Mouse (Mus musculus) CD4-positive naive resting alpha-beta T cell, adult 76 days (primary cell): ENCODE data around the gene Gm6583. TPM values are rescaled to one million over a fixed set of nuclear protein-coding genes. Genes with fewer than 3 reads are reported as not detected.

Experiments
- total RNA-seq: library from RNA; stranded (reverse); gene quantifications from one replicate; pipeline ENCODE4 v1.2.4, GENCODE M21; 2023

The Gm6583 gene
- not detected for total RNA-seq

DNA sequence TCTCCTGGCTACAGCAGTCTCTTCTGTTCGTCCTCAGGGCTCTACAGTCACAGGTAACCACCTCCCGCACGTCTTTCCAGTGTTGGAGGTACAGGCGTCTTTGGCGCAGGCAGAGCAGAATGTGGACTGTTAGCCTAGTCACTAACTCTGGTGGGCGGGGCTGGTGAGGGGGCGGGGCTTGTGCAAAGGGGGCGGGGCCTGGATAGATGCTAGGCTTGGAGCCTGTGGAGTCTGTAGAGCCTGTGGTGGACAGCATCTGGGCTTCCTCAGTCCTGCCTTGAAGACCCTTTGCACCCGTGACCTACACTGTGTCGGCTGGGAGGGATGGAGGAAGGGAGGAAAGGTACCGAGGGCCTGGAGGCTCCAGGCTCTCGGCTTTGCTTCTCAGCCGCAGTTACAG, at the start of gene Gm6583:
TSS of gene Gm6583 (minus strand) at position 124 of the 400 bp plus-strand sequence.

DNA sequence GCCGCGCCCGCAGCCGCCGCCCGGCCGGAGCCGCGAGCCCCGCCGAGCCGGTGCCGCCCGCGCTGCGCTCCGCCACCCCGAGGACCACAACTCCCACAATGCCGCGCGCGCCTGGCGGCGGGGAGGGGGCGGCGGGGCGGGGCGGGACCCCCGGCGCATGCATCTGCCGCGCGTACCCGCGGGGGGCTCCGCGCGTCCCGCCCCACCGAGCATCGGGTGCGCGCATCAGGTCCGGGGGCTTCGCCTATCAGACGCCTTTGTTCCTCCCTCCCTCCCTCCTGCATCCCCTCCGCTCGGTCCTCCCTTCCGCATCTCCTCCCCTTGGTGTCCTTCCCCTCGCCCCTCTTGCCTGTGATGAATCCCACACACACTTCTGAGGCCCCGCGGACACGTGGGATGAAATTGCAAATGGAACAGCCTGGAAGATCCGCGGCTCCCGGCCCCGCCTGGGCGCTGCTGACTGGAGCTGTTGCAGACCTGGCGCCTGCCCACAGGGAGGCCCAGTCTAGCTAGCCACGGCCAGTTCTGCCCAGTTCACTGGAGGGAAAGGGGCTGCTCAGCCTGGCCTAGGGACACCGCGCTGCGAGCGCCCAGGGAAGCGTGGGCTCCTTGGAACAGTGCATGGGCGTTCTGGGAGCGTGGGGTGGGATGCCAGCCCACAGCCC, 39.1 kb upstream of the Gm6583 start, which contains the start of gene Asphd2:
TSS of gene Asphd2 (minus strand) at position 88 of the 665 bp plus-strand sequence.

DNA sequence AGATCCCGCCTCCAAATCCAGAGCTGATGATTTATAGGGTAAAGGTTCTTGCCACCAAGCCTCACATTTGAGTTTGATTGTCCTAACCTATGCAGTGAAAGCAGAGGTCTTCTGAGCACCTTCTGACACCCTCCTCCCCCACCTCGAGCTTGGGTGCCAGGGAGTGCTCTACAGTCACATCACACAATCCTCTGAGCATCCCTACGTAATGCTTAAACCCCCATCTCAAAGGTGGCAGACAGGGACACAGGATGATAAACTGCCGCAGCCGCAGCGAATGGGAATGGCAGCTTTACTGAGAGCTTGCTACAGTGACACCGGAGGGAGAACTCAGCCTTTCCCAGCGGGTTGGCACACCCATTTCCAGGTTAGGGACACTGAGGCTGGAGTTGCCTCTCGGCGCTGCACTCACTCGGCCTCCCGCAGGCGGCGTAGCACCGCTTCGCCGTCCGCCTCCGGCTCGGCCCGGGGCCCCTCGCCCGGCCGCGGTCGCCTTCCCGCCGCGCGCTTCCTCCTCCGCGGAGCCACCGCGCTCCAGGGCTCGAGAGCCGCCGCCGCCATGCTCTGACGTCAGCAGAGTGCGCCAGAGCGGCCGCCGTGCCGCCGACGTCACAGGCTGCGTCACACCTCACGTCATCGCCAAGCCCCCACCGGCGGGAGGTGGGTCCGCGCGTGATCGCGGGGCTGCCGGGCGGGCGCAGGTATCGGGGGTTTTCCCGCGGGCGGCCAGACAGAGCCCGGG, 13.2 kb downstream of the Gm6583 start, which contains the start of the genes Srrd and Hps4:
TSS of gene Srrd (minus strand) at position 578 of the 742 bp plus-strand sequence.
TSS of gene Hps4 (plus strand) at position 621 of the 742 bp plus-strand sequence.

DNA sequence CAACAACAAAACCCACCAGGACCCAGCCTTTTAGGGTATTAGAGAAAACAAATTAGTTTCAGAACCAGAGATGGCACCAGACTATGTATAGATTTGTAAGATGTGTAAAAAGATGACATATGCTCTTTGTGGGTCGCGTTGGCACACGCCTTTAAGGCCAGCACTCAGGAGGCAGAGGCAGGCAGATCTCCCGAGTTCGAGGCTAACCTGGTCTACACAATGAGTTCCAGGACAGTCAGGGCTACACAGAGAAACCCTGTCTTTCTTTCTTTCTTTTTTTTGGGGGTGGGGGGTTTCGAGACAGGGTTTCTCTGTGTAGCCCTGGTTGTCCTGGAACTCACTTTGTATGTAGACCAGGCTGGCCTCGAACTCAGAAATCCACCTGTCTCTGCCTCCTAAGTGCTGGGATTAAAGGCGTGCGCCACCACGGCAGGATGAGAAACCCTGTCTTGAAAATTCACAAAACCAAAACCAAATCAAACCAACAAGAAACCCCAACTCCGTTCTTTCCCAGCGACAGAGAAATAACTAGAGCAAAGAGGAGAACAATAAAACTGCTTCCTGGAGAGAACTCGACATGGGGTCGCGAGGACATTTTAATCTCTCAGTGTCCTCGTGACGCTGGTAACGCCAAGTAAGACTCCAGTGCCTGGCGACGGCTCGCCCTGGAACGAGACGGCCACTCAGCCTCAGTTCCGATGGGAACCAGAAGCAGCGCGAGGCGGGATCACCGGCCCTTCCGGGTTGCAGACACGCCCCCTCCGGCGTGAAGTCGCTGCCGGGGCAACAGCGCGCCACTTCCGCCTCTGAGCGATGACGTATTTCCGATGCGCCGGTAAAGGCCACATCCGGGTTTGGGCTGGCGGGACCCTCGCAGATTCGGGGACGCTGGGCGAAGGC, 30.0 kb downstream of the Gm6583 start, which contains the start of gene Tfip11:
TSS of gene Tfip11 (plus strand) at position 813 of the 900 bp plus-strand sequence.

Other genes starting within 250 kb of the Gm6583 start
- gene Cryba4, start 103.5 kb downstream of the Gm6583 start, total RNA-seq = not detected
- gene Crybb1, start 100.2 kb downstream of the Gm6583 start, total RNA-seq = not detected
- gene Tpst2, start 79.3 kb downstream of the Gm6583 start, total RNA-seq = 86.5 TPM
- 59.7 TPM for gene Tfip11, start 29.7 kb downstream of the Gm6583 start, total RNA-seq
- gene Srrd, start 13.0 kb downstream of the Gm6583 start, total RNA-seq = 32.6 TPM
- 22.2 TPM for gene Hps4, start 12.9 kb downstream of the Gm6583 start, total RNA-seq
- not detected for gene Asphd2, start 38.8 kb upstream of the Gm6583 start, total RNA-seq
- not detected for gene Gm6588, start 93.4 kb upstream of the Gm6583 start, total RNA-seq
- gene Sez6l, start 221.2 kb upstream of the Gm6583 start, total RNA-seq = not detected